Mouse (Mus musculus) macrophage (primary cell): Measurements from ENCODE around the gene Rtbdn. TPM values are rescaled to one million over a fixed set of nuclear protein-coding genes. Genes with fewer than 3 reads are reported as not detected.
"Not testable (repeated sequence)": the region's sequence is repeated elsewhere in the genome, so short reads cannot be mapped to it uniquely, and the experiment has no call there.

ENCODE experiments used
- H3K27ac ChIP-seq: fragments of 350-480 bp; formaldehyde crosslinking; 2 replicates; pipeline ENCODE4 v1.9.0; 2021
- H3K36me3 ChIP-seq: fragments of 350-480 bp; formaldehyde crosslinking; 2 replicates; pipeline ENCODE4 v1.9.0; 2021; ENCODE audit errors: inconsistent target
- H3K4me3 ChIP-seq: fragments of 350-480 bp; formaldehyde crosslinking; 2 replicates; pipeline ENCODE4 v1.9.0; 2021; ENCODE audit errors: inconsistent target
- H3K79me2 ChIP-seq: fragments of 350-480 bp; formaldehyde crosslinking; 2 replicates; pipeline ENCODE4 v1.9.0; 2021; ENCODE audit errors: inconsistent target
- WGBS: methylation state at CpG from one replicate; pipeline ENCODE4 v1.1.7; 2026; ENCODE audit warnings: inconsistent platforms; ENCODE audit not compliant: missing documents; 5-methylcytosine and 5-hydroxymethylcytosine counted together
- polyA plus RNA-seq: library from polyadenylated mRNA; stranded (reverse); fragments of 250-400 nt; gene quantifications from 3 replicates; pipeline ENCODE4 v1.2.4, GENCODE M21; 2018; ENCODE audit warnings: inconsistent platforms
- total RNA-seq, 78 experiments: library from RNA; depleted of rRNA; stranded (reverse); fragments of 250-400 nt; gene quantifications; 1 replicate in 9 of 78; 2 replicates in 24 of 78; 3 replicates in 43 of 78; 4 replicates in 2 of 78; pipeline ENCODE4 v1.2.4; 2018; ENCODE audit warnings: inconsistent platforms in 56 of 78

Gene Rtbdn
- not detected for total RNA-seq (2018; cell fraction: chromatin; rRNA removed)
- not detected for total RNA-seq (2018; cell fraction: cytosol; rRNA removed)
- total RNA-seq (2018; cell fraction: nucleus; rRNA removed): not detected
- not detected in 3 replicates for polyA plus RNA-seq

DNA sequence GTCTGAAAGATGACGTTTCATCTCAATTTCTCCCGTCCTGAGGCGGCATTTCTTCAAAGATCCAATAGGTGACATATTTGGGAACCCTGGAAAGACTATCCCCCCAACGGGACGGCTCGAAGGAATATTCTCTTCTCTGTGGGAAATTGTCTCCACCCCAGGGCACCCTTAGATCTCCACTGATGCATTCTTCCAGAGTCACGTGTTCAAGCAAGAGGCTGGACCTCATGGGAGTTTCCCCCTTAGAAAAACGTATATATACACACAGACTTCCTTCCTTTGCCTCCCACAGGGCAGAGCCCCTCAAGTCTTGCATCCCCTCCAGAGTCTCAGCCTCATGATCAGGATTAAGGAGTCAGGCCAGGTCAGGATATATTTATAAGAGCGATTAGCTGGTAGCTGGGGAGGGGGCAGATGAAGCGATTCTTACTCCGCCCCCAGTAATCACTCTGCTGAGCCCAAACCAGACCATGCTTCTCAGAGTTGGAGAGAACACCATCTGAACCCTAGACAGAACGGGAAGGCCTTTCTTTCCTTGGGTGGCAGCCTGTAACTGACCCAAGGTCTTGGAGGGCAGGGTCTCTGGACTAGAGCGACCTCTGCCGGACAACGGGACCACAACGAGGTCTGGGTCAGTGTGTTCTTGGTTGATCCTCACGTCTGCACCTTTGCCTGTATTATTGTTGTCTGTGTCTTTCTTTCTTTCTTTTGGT, at the start of gene Rtbdn:
Rtbdn (plus strand) TSS at position 464 of the 713 bp plus-strand sequence.
- no peak within 1 kb of the TSS for H3K27ac ChIP-seq
- 15% methylated on average over 17 of the region's 17 CpGs for WGBS
- no peaks in the 10 kb centered on the region for H3K79me2 ChIP-seq
- no peaks in the 10 kb centered on the region for H3K36me3 ChIP-seq
- H3K4me3 ChIP-seq: no peak within 1 kb of the TSS

DNA sequence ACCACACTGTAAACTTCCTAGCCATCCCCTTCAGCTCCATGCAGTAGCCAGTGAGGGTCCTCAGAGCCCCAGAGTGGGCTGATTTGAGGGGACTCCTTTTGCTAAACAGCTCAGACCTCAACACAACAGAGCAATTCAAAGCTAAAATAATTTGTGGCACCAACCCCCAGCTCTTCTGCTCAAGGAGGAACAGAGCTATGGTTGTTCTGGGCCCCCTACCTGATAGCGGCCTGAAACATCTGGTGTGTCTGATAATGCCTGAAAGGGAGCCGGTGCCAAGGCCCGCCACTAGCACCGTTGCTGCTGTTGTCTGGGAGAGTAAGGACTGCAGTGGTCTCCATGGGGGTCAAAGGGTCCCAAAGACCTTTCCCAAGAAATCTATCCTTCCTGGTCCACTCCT, 45.7 kb upstream of the Rtbdn start:
- H3K4me3 ChIP-seq: no peak overlapping the region
- H3K27ac ChIP-seq: no peak overlapping the region
- no peaks in the 10 kb centered on the region for H3K36me3 ChIP-seq
- 79% methylated on average over 4 of the region's 4 CpGs for WGBS
- H3K79me2 ChIP-seq: no peaks in the 10 kb centered on the region

DNA sequence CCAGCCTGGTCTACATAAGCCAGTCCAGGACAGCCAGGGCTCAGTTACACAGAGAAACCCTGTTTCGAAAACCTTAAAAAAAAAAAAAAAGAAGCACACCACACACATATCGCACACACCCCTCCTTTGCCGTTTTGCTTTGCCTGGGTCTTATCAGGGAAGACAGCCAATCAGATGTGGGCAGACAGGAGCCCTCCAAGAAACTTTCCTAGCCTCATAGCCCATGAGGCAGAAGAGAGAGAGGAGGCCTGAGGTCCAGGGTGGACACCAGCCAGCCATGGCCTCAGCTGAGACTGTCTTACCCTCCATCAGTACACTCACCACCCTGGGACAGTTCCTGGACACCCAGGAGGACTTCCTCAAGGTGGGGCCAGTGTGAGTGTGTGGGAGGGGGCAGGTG, 45.0 kb upstream of the Rtbdn start, which contains the start of gene Klf1:
Klf1 (plus strand) TSS at position 177 of the 400 bp plus-strand sequence.
- peak within 1 kb of the TSS; percentile 33 for H3K4me3 ChIP-seq
- no peaks in the 10 kb centered on the region for H3K36me3 ChIP-seq
- no peak within 1 kb of the TSS for H3K27ac ChIP-seq
- WGBS: 76% methylated on average over 3 of the region's 3 CpGs
- no peaks in the 10 kb centered on the region for H3K79me2 ChIP-seq

DNA sequence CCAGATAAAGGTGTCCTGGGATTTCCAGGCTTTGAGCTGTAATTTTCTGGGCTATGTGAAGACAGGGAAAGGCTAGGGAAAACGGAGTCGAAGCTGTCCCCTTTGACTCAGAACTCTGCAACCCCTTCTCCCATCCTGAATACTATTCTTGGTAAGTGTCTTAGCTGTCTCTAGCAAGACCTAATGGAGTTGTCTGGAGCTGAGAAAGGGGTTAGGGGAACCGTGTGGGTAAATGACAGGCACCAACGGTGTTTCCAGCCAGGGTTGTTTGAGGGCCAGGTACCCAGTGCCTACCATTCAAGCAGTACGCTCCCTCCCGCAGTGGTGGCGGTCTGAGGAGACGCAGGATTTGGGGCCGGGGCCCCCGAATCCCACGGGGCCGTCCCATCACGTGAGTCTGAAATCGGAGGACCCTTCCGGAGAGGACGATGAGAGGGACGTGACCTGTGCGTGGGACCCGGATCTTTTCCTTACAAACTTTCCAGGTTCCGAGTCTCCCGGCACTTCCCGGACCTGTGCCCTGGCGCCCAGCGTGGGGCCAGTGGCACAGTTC, 44.3 kb upstream of the Rtbdn start:
- no peak overlapping the region for H3K27ac ChIP-seq
- H3K4me3 ChIP-seq: peak overlapping the region; percentile 33
- H3K79me2 ChIP-seq: no peaks in the 10 kb centered on the region
- WGBS: 16% methylated on average over 24 of the region's 24 CpGs
- H3K36me3 ChIP-seq: no peaks in the 10 kb centered on the region

DNA sequence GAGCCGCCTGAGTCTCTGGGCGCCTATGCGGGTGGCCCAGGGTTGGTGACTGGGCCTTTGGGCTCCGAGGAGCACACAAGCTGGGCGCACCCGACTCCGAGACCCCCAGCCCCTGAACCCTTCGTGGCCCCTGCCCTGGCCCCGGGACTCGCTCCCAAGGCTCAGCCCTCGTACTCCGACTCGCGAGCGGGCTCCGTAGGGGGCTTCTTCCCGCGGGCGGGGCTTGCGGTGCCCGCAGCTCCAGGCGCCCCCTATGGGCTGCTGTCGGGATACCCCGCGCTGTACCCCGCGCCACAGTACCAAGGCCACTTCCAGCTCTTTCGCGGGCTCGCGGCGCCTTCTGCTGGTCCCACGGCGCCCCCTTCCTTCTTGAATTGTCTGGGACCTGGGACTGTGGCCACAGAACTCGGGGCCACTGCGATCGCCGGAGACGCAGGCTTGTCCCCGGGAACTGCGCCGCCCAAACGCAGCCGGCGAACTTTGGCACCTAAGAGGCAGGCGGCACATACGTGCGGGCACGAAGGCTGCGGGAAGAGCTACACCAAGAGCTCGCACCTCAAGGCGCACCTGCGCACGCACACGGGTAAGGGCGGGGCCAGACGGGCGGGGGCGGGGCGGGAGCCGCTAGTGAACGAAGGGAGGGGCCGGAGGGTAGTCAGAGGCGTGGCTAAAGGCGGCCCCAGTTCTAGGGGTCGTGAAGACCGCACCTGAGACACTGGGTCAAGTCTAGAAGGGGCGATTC, 43.7 kb upstream of the Rtbdn start:
- H3K36me3 ChIP-seq: no peaks in the 10 kb centered on the region
- H3K4me3 ChIP-seq: peak overlapping the region; percentile 33
- no peaks in the 10 kb centered on the region for H3K79me2 ChIP-seq
- no peak overlapping the region for H3K27ac ChIP-seq
- under 1% methylated on average over 68 of the region's 68 CpGs for WGBS

DNA sequence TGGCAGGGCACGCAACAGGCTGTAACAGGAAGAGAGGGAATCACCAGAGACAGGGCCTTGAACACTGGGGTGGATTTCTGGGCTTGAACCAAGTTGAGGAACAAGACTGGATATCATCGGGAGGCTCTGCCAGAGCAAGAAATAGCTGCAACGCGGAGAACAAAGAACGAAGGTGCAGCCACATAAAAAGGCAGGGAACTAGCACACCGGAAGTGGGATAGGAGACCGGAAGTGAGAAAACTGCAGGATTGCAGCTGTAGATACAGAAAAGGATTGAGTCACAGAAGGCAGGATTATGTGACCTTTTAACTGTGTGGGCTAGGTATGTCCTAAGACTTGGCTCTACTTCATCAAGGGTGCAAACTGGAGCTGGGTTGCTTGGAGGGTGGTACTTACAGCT, 42.4 kb upstream of the Rtbdn start:
- WGBS: 83% methylated on average over 7 of the region's 7 CpGs
- Histone ChIP-seq H3K27ac (no peak overlapping the region), H3K4me3 (no peak overlapping the region), H3K79me2 (peaks cover 8% of the 10 kb centered on the region), H3K36me3 (no peaks in the 10 kb centered on the region)

DNA sequence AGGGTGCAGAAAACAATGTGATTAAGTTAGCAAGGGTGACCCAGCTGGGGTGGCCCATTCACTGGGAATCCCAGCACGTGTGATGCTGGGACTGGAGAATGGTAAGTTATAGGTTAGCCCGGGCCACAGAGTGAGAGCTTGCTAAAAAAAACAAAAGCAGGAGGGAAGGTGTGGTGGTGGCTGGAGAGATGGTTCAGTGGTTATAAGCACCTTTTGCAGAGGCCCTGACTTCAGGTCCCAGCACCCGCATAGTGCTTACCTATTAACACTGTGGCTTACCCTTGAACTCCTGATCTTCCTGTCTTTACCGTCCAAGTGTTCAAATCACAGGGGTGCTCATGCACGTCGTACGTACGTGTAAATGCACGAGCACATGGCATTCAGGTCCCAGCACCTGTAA, 39.8 kb upstream of the Rtbdn start:
- H3K4me3 ChIP-seq: no peak overlapping the region
- WGBS: 96% methylated on average over 9 of the region's 9 CpGs
- H3K79me2 ChIP-seq: peaks cover 23% of the 10 kb centered on the region
- H3K27ac ChIP-seq: no peak overlapping the region
- peaks cover 8% of the 10 kb centered on the region; the same call in 1 of the 2 replicates for H3K36me3 ChIP-seq

DNA sequence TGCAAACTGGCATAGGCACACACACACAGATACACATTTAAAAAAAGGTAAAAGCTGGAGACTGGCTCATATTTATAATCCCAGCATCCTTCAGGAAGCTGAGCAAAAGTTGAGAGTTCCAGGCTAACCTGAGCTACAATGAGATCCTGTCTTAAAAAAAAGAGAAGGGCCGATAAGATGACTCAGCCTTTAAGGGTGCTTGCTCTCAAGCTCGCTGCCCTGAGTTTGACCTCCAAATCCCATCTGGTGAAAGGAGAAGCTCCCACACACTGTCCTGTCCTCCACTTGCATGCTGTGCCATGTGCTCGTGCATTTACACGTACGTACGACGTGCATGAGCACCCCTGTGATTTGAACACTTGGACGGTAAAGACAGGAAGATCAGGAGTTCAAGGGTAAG, 39.3 kb upstream of the Rtbdn start:
- H3K27ac ChIP-seq: no peak overlapping the region
- H3K4me3 ChIP-seq: no peak overlapping the region
- 62% methylated on average over 8 of the region's 8 CpGs for WGBS
- H3K79me2 ChIP-seq: peaks cover 23% of the 10 kb centered on the region
- H3K36me3 ChIP-seq: peaks cover 8% of the 10 kb centered on the region; the same call in 1 of the 2 replicates

DNA sequence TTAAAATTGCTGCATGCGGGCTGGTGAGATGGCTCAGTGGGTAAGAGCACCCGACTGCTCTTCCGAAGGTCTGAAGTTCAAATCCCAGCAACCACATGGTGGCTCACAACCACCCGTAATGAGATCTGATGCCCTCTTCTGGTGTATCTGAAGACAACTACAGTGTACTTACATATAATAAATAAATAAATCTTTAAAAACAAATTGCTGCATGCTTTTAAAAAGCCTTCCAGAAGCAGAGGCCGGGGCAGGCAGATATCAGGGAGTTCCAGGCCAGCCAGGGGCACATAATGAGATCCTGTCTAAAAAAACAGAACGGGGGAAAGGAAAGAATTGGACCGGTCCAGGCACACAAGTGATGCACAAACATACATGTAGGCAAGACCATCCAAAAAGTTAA, 38.8 kb upstream of the Rtbdn start:
- Histone ChIP-seq H3K27ac (peak overlapping the region; percentile 95), H3K4me3 (peak overlapping the region; percentile 92), H3K79me2 (peaks cover 23% of the 10 kb centered on the region)
- WGBS: 9% methylated on average over 5 of the region's 7 CpGs
- not testable (repeated sequence) for H3K36me3 ChIP-seq

DNA sequence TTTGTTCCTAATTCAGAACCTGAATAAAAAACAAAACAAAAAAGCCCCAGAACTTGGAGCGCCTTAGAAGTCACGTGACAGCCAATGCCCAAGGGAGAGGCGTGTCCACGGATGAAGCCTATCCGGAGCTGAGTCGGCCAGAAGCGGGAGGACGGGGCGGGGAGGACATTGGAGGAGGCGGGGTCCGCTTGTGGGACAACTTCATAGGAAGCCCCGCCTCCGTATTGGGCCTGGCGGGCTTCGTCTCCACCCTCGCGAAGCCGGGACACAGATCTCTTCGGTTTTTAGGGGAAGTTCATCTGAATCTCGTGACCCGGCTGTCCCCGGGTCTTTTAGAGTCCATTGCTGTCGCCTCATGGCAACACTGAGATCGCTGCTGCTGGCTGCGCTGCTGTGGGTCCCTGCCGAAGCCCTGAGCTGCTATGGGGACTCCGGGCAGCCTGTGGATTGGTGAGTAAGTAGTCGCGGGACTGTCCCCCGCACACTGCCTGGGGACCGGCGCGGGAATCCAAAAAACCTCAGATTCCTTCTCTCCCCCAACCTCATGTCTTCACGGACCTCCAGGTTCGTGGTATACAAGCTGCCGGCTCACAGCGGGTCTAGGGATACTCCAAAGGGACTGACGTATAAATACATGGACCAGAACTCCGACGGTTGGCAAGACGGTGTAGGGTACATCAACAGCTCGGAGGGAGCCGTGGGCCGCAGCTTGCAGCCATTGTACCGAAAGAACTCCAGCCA, 38.2 kb upstream of the Rtbdn start, which contains the start of gene Dnase2a:
Dnase2a (plus strand) TSS at position 140 of the 741 bp plus-strand sequence.
- peak within 1 kb of the TSS; percentile 92 for H3K4me3 ChIP-seq
- under 1% methylated on average over 45 of the region's 45 CpGs for WGBS
- peaks cover 23% of the 10 kb centered on the region for H3K79me2 ChIP-seq
- H3K36me3 ChIP-seq: peaks cover 8% of the 10 kb centered on the region; the same call in 1 of the 2 replicates
- peak within 1 kb of the TSS; percentile 95 for H3K27ac ChIP-seq

DNA sequence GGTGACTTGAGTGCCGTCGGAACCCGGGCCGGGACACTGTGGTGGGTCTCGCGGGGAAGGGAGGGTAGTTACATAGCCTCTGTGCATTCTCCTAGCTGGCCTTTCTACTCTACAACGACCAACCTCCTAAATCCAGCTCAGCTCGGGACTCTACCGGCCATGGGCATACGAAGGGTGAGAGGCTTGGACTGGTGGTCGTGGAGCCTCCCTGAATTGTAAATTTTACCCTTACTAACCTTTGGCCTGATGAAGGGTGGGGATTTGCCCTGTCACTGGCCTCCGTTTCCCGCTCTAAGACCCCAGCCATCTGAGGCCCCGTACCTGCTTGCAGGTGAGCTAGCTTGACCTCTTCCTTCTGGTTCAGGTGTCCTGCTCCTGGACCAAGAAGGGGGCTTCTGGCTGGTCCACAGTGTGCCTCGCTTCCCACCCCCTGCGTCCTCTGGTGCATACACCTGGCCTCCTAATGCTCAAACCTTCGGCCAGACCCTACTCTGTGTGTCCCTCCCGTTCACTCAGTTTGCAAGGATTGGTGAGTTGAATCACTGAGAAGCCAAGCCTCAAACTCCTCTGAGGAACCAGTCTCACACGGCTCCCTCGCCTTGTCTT, 37.5 kb upstream of the Rtbdn start:
- Histone ChIP-seq H3K4me3 (peak overlapping the region; percentile 92), H3K79me2 (peaks cover 23% of the 10 kb centered on the region), H3K36me3 (peaks cover 8% of the 10 kb centered on the region; the same call in 1 of the 2 replicates), H3K27ac (peak overlapping the region; percentile 95)
- 43% methylated on average over 20 of the region's 20 CpGs for whole genome bisulfite sequencing

DNA sequence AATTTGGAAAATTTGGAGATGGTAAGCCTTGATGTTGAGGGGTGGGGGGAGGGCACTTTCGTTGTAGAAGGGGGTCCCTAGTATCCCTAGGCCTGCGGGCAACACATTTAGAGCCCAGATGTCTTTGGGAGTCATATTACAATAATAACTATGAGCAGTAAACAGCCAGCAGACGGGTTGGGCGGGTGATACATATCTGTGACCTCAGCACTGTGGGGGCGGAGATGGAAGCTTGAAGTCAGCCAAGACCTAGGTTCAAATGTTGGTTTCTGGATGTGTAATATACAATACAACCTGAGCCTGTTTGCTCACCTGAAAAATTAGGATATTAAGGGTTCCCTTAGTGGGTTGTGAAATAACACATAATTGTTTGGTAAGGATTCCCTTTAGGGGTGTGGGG, 36.8 kb upstream of the Rtbdn start:
- Histone ChIP-seq H3K79me2 (peaks cover 23% of the 10 kb centered on the region), H3K27ac (no peak overlapping the region; the same call in 1 of the 2 replicates), H3K4me3 (peak overlapping the region; percentile 92; the same call in 1 of the 2 replicates), H3K36me3 (peaks cover 8% of the 10 kb centered on the region; the same call in 1 of the 2 replicates)
- 93% methylated on average over 5 of the region's 5 CpGs for WGBS

DNA sequence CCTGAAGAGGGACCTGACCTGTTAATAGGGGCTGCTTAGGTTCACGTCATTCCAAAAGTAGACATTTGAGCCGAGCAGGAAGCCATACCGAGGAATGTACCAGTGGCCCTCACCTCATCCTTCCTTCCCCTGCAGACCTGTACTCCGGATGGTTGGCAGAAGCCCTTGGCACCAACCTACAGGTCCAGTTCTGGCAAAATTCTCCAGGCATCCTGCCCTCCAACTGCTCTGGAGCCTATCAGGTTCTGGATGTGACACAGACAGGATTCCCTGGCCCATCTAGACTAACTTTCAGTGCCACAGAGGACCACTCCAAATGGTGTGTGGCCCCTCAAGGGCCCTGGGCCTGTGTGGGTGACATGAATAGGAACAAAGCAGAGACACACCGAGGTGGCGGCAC, 36.2 kb upstream of the Rtbdn start:
- WGBS: 93% methylated on average over 5 of the region's 6 CpGs
- no peak overlapping the region for H3K4me3 ChIP-seq
- peaks cover 8% of the 10 kb centered on the region; the same call in 1 of the 2 replicates for H3K36me3 ChIP-seq
- peaks cover 23% of the 10 kb centered on the region for H3K79me2 ChIP-seq
- no peak overlapping the region for H3K27ac ChIP-seq

DNA sequence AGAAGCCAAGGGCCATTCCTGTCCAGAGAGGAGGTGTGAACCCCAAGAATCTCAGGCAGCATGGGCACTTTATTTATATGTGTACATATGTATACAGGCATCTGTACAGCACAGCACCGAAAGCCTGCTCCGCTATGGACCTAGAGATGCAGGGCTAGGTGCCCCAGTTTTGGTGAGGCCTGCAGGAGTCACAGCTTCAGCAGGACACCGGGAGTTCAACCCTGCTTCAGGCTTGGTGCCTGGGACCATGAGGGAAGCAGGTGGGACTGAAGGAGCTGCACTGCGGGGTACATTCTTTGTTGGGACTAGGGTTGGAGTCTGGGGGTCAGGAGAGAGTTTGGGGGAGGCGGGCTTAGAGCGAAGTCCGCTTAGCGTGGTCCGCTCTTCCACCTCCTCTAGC, 34.9 kb upstream of the Rtbdn start:
- H3K36me3 ChIP-seq: peaks cover 8% of the 10 kb centered on the region; the same call in 1 of the 2 replicates
- H3K27ac ChIP-seq: no peak overlapping the region
- no peak overlapping the region for H3K4me3 ChIP-seq
- peaks cover 23% of the 10 kb centered on the region for H3K79me2 ChIP-seq
- WGBS: 96% methylated on average over 9 of the region's 9 CpGs
